Mouse (Mus musculus) limb, embryonic 15.5 days (tissue): ENCODE data around the gene Efemp2. TPM values are rescaled to one million over a fixed set of nuclear protein-coding genes. Genes with fewer than 3 reads are reported as not detected.
"Not testable (repeated sequence)": the region's sequence is repeated elsewhere in the genome, so short reads cannot be mapped to it uniquely, and the experiment has no call there.

ENCODE experiments used
- ATAC-seq: fragments of 200-750 bp; cut with Nextera tagmentation; 2 replicates; pipeline ENCODE4 v1.8.0; 2017; ENCODE audit warnings: low read depth, moderate TSS enrichment; ENCODE audit not compliant: insufficient number of reproducible peaks, low FRiP score, low TSS enrichment
- H3K27ac ChIP-seq: fragments of 300-500 bp; sonication (generic); 2 replicates; pipeline ENCODE4 v1.5.1; 2015; ENCODE audit warnings: moderate library complexity, mild to moderate bottlenecking, inconsistent platforms
- H3K27me3 ChIP-seq: fragments of 300-500 bp; sonication (generic); 2 replicates; pipeline ENCODE4 v1.6.1; 2015; ENCODE audit warnings: inconsistent platforms
- H3K36me3 ChIP-seq: fragments of 300-500 bp; sonication (generic); 2 replicates; pipeline ENCODE4 v1.6.1; 2015; ENCODE audit warnings: inconsistent platforms
- H3K4me1 ChIP-seq: fragments of 300-500 bp; sonication (generic); 2 replicates; pipeline ENCODE4 v1.6.1; 2015; ENCODE audit warnings: inconsistent platforms
- H3K4me2 ChIP-seq: fragments of 300-500 bp; sonication (generic); 2 replicates; pipeline ENCODE4 v1.6.1; 2015; ENCODE audit warnings: mild to moderate bottlenecking, inconsistent platforms
- H3K4me3 ChIP-seq: fragments of 300-500 bp; sonication (generic); 2 replicates; pipeline ENCODE4 v1.5.1; 2015; ENCODE audit warnings: mild to moderate bottlenecking, inconsistent platforms
- H3K9ac ChIP-seq: fragments of 300-500 bp; sonication (generic); 2 replicates; pipeline ENCODE4 v1.6.1; 2015; ENCODE audit warnings: inconsistent platforms
- H3K9me3 ChIP-seq: fragments of 300-500 bp; sonication (generic); 2 replicates; pipeline ENCODE4 v1.6.1; 2016; ENCODE audit warnings: inconsistent platforms
- WGBS: fragments of 180-500 bp; shearing (Covaris S2); methylation state at CpG from one replicate; pipeline ENCODE4 v1.1.7; 2015; 5-methylcytosine and 5-hydroxymethylcytosine counted together
- polyA plus RNA-seq: library from polyadenylated mRNA; unstranded; fragments of >200 nt; fragmentation: Nextera tagmentation; extraction: Ambion mirVana; gene quantifications from 2 replicates; pipeline ENCODE4 v1.2.1, GENCODE M21; 2015

Gene Efemp2
- polyA plus RNA-seq, 1 experiment from 2014 or later, result 221 TPM

DNA sequence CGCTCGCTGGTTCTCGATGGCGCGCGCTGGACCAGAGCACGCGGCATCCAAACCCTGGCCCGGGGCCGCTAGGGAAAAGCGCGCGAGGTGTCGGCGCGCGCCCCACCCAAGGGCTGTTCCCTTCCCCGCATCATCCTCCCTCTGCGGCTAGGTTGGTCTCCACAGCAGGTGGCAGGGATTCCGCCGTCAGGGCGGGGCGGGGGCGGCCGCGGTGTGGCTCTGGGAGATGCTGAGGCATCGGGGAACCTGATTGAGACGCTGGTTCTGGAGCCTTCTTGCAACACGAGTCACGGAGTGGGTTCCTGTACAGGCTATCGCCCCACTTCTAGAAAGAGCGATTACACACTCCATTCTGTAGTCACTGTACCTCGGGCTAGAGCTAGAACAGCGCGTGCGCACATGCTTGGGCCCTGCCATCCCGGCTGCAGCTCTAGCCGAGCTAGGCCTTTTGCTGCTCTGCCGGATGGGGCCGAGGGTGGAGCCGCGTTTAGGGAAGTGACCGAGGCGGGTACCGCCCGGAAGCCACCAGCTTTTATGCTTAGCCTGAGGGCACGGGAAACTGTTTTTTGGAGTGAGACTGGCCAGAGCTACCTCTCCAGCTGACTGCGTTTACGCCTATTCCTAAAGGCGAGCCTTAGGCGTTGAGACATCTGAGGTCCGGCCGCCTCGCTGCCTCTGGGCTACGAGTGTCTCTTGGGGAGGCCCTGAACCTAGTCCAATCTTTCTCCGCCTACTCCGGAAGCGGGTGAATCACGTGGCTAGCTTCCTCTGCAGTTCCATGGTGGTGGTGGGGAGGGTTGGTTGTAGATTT lies 17.3 kb downstream of the Efemp2 start:
- Histone ChIP-seq H3K4me3 (peak overlapping the region; percentile 99), H3K4me1 (peaks cover 39% of the 10 kb centered on the region), H3K27ac (peak overlapping the region; percentile 99), H3K36me3 (peaks cover 35% of the 10 kb centered on the region), H3K9me3 (no peaks in the 10 kb centered on the region), H3K27me3 (no peaks in the 10 kb centered on the region), H3K4me2 (peak overlapping the region; percentile 63), H3K9ac (peak overlapping the region; percentile 87)
- ATAC-seq, result 0 out of 2 replicates have a peak, but pooled peaks have one; percentile 13
- WGBS, result under 1% methylated on average over 59 of the region's 59 CpGs

DNA sequence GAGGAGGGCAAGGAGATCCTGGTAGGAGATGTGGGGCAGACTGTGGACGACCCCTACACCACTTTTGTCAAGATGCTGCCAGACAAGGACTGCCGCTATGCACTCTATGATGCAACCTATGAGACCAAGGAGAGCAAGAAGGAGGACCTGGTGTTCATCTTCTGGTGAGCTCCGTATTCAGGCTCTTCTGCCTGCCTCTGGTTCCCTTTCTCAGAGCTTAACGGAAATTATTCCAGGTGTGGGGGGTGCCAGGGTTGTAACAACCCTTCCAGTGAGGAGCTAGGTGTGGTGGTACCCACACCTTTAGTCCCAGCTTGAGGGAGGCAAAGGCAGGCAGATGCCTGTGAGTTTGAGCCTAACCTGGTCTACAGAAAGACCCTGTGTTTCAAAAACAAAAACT lies 18.9 kb downstream of the Efemp2 start:
- Histone ChIP-seq H3K4me3 (no peak overlapping the region), H3K9ac (no peak overlapping the region), H3K4me1 (peaks cover 24% of the 10 kb centered on the region), H3K9me3 (no peaks in the 10 kb centered on the region), H3K27me3 (no peaks in the 10 kb centered on the region), H3K36me3 (peaks cover 48% of the 10 kb centered on the region), H3K27ac (no peak overlapping the region), H3K4me2 (no peak overlapping the region)
- ATAC-seq, result no peak
- WGBS, result 82% methylated on average over 4 of the region's 4 CpGs

DNA sequence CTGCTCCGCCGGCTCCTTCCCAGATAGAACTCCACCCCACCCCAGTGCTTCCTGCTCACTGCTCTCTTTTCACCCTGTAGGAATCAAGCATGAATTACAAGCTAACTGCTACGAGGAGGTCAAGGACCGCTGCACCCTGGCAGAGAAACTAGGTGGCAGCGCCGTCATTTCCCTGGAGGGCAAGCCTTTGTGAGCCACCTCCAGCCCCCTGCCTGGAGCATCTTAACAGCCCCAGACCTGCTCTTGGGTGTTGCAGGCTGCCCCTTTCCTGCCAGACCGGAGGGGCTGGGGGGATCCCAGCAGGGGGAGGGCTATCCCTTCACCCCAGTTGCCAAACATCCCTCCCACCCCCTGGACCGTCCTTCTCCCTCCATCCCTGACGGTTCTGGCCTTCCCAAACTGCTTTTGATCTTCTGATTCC lies 19.6 kb downstream of the Efemp2 start:
- H3K9ac ChIP-seq, H3K9me3 ChIP-seq, H3K27me3 ChIP-seq, H3K4me3 ChIP-seq, H3K4me2 ChIP-seq, ATAC-seq, H3K27ac ChIP-seq: not testable (repeated sequence)
- 68% methylated on average over 9 of the region's 9 CpGs for WGBS
- Histone ChIP-seq H3K4me1 (peaks cover 24% of the 10 kb centered on the region), H3K36me3 (peaks cover 49% of the 10 kb centered on the region)

DNA sequence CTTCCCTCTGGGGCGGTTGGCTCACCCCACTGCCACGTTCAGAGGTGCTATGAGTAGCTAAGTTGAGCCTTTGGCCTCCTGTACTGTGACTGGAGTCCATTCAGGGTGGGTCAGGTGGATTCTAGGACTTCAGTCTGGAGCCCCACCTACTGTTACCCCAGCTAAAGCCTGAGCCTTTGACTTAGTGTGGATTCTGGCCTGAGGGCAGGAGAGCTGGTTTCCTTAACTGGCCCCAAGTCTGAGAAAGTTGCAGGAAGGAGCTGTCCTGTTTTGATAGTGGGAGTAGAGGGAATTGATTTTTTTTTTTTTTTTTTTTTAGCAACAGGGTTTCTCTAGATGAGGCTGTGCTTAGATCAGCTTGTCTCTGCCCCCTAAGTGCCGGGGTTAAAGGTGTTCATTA lies 20.6 kb downstream of the Efemp2 start:
- H3K36me3 ChIP-seq, result peaks cover 49% of the 10 kb centered on the region
- ATAC-seq, result no peak
- no peaks in the 10 kb centered on the region for H3K9me3 ChIP-seq
- no peak overlapping the region for H3K4me2 ChIP-seq
- no peak overlapping the region for H3K27ac ChIP-seq
- H3K9ac ChIP-seq, result no peak overlapping the region
- H3K27me3 ChIP-seq, result no peaks in the 10 kb centered on the region
- peaks cover 17% of the 10 kb centered on the region for H3K4me1 ChIP-seq
- H3K4me3 ChIP-seq, result no peak overlapping the region
- 79% methylated on average over 3 of the region's 3 CpGs for WGBS

DNA sequence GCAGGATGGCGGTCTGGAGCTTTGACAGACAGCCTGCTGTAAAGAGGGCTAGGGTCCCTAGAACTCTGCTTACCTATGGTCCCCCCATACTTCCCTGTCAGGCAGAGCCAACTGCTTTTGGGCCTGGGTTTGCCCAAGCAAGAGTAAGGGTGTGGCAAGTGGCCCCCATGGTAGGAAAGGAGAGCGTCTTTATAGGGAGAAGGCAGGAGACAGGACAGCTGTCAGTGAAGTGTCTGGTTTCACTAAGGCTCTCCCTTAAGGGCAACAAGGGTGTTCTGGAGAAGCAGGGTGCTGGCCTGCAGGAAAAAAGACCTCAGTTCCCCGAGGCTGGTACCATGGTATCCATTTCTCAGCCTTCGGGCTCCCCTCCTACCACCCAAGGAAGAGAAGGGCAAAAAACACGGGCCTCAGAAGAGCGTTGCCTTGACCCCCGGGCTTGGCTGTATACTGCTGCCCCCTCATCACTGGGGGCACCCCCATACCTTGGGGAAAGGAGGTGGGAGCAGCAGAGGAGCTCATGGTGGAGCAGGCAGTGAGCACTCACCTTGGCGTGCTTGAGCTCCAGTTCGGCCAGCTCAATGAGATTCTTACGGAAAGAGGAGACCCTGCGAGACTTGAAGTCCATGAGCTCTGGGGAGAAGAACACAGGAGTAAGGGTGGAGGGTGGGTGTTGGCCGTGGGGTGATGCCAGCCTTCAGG lies 21.7 kb downstream of the Efemp2 start:
- 79% methylated on average over 12 of the region's 12 CpGs for WGBS
- Histone ChIP-seq H3K27ac (no peak overlapping the region; the same call in 1 of the 2 replicates), H3K9me3 (no peaks in the 10 kb centered on the region), H3K4me1 (peaks cover 10% of the 10 kb centered on the region), H3K4me3 (no peak overlapping the region), H3K4me2 (no peak overlapping the region), H3K9ac (no peak overlapping the region), H3K27me3 (no peaks in the 10 kb centered on the region), H3K36me3 (peaks cover 49% of the 10 kb centered on the region)
- no peak for ATAC-seq

DNA sequence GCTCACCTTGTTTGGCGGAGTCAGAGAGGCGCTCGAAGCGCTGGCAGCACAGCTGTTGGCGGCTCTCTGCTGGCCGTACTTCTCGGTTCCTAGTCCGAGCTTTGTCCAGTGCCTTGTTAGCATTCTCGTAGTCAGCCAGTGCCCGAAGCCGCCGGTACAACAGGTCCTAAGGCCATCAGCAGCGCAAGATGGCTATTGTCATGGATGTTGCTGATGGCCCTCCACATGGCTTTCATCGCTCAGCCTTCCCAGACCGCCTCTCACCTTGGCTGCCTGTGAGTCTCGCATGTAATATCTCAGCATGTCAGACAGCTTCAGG lies 22.3 kb downstream of the Efemp2 start:
- Histone ChIP-seq H3K4me2 (no peak overlapping the region), H3K9ac (no peak overlapping the region), H3K9me3 (no peaks in the 10 kb centered on the region), H3K27ac (no peak overlapping the region), H3K4me1 (peaks cover 10% of the 10 kb centered on the region), H3K27me3 (no peaks in the 10 kb centered on the region), H3K36me3 (peaks cover 49% of the 10 kb centered on the region), H3K4me3 (no peak overlapping the region)
- no peak for ATAC-seq
- whole genome bisulfite sequencing, result 85% methylated on average over 16 of the region's 16 CpGs

DNA sequence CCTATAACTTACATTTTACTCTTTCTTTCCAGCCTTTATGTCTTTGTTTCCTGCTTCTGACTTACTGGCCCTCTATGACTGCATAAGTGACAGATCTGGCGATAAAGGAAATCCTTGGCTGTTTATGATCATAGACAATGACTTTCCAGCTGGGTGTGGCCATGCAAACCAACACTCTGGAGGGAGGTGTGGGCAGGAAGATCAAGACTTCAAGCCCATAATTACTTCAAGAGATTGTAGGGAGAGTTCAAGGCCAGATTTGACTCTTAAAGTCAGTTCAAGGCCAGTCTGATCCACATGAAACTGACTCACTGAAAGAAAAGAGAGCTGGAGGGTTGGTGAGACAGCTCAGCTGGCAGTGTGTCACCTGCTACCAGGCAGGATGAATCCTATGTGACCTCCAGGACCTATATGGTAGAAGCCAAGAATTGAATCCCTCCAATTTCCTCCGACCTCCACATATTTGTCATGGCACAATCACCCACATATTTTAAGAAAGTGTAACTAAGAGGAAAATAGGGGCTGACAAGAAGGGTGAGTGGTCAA lies 26.6 kb downstream of the Efemp2 start:
- Histone ChIP-seq H3K4me3 (no peak overlapping the region), H3K27ac (no peak overlapping the region), H3K9ac (no peak overlapping the region), H3K4me2 (no peak overlapping the region), H3K4me1 (no peaks in the 10 kb centered on the region), H3K9me3 (no peaks in the 10 kb centered on the region), H3K36me3 (peaks cover 24% of the 10 kb centered on the region), H3K27me3 (no peaks in the 10 kb centered on the region)
- 89% methylated on average over 2 of the region's 2 CpGs for WGBS
- ATAC-seq, result no peak

DNA sequence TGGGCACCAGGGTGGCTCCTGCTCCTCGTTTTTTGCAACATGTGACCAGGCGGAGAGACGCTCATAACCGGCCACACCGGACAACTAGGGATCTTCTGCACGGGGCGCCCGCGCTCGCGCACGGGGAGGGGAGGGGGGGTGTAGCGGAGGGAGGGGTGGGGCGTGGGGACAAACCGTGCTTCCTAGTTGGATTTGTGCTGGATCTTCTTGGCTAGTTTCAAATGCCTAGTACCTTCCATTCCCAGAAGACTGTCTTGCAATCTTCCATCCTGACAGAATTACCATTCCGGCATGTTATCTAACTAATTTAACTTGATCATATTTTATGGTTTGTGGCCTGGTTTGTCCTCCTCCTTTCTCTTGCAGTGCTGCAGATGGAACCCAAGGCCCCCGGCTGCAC lies 29.9 kb downstream of the Efemp2 start, which contains the start of gene 1700020D05Rik:
TSS of gene 1700020D05Rik (minus strand) at position 101 of the 400 bp plus-strand sequence.
- Histone ChIP-seq H3K27ac (no peak within 1 kb of the TSS), H3K9me3 (no peaks in the 10 kb centered on the region), H3K4me2 (no peak within 1 kb of the TSS), H3K27me3 (no peaks in the 10 kb centered on the region), H3K36me3 (no peaks in the 10 kb centered on the region; the same call in 1 of the 2 replicates), H3K4me1 (no peaks in the 10 kb centered on the region), H3K9ac (no peak within 1 kb of the TSS), H3K4me3 (no peak within 1 kb of the TSS)
- ATAC-seq, result no peak
- WGBS, result 51% methylated on average over 17 of the region's 17 CpGs

DNA sequence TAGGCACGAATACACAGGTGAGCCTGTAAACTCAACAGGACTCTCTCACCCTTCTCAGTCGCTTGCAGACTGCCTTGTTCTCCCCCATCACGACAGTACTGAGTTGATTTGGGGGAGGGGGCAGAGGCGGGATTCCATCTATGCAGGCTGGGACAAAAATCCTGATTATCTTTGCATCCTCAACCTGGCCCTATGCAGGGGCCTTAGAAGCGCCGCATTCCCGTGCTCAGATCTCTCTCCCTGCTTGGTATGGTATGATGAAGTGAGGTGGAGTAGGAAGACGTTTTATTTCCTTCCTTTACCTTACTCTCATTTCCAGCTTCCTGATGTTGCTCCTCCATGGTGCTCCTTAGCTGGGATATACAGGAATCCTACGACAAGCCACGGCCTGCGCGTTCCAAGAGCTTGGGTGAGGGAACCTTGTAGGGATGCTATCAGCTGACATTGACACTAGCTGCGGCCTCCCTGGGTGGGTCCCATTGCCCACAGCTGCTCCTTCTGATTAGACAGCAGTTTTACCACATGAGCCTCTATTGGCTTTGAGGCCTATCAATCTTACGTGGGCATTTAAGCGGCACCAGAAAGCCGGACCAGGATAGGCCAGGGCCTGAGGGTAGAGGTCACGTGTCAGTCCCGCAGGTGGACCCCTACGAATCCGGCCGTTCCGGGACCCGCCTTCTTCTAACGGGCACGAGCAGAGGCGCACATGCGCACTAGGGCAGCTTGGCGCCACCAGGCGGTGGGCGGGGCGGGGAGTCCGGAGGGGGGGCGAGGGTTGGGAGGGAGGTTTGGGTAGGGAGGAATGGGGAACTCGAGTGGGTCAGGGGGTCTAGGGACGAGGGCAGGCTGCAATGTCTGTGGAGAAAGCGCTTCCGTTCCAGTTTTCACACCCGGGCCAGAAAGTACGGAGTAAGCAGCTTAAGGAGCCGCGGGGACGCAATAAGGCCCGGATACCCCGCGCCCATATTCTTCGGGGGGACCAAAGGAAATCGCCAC lies 36.6 kb downstream of the Efemp2 start, which contains the start of gene Snx32:
TSS of gene Snx32 (minus strand) at position 508 of the 996 bp plus-strand sequence.
- Histone ChIP-seq H3K27me3 (no peaks in the 10 kb centered on the region), H3K4me3 (peak within 1 kb of the TSS; percentile 50), H3K27ac (peak within 1 kb of the TSS; percentile 76), H3K4me2 (peak within 1 kb of the TSS; percentile 82), H3K36me3 (no peaks in the 10 kb centered on the region), H3K4me1 (peaks cover 18% of the 10 kb centered on the region), H3K9me3 (no peaks in the 10 kb centered on the region), H3K9ac (peak within 1 kb of the TSS; percentile 52)
- ATAC-seq, result peak; percentile 98
- WGBS, result 2% methylated on average over 47 of the region's 47 CpGs

DNA sequence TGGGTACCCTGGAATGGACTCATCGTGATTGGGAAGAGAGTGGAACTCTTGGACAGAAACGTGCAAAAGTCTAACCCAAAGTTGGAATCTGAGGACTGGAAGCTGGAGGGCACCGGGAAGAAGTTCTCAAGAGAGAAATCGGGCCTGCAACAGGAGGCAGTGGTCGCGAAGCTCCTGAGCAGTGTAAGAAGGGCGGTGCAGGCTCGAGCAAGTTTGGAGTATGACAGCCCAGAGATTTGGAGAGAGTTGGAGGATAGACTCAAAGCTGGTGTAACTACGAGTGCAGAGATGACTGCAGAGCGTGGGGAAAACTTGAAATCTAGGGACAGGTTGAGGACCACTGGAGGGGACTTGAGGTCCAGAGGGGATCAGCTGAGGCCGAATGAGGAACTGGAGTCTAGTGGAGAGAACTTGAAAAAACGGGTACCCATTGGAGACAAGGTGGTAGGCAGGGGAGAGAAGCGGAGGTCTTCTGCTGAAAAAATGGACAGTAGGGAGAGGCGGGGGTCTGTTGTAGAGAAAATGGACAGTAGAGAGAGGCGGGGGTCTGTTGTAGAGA lies 37.4 kb downstream of the Efemp2 start:
- H3K9me3 ChIP-seq, result no peaks in the 10 kb centered on the region
- H3K4me2 ChIP-seq, result peak overlapping the region; percentile 82
- 45% methylated on average over 15 of the region's 15 CpGs for WGBS
- peaks cover 18% of the 10 kb centered on the region for H3K4me1 ChIP-seq
- no peaks in the 10 kb centered on the region for H3K27me3 ChIP-seq
- H3K9ac ChIP-seq, result peak overlapping the region; percentile 52
- H3K36me3 ChIP-seq, result no peaks in the 10 kb centered on the region
- H3K27ac ChIP-seq, result peak overlapping the region; percentile 76
- peak overlapping the region; percentile 50 for H3K4me3 ChIP-seq
- no peak for ATAC-seq
